Mouse (Mus musculus) liver, postnatal 0 days (tissue): ENCODE data around the gene Atp1a4.

Source experiments
- CTCF ChIP-seq: sonication (generic); IDR thresholded peaks from 2 replicates; pipeline ENCODE4 v1.5.1; 2016; ENCODE audit warnings: antibody characterized with exemption, low read depth
- EP300 ChIP-seq: IDR thresholded peaks from 2 replicates; pipeline ENCODE4 v1.6.1; 2016; ENCODE audit warnings: antibody characterized with exemption, low read depth, mild to moderate bottlenecking

DNA sequence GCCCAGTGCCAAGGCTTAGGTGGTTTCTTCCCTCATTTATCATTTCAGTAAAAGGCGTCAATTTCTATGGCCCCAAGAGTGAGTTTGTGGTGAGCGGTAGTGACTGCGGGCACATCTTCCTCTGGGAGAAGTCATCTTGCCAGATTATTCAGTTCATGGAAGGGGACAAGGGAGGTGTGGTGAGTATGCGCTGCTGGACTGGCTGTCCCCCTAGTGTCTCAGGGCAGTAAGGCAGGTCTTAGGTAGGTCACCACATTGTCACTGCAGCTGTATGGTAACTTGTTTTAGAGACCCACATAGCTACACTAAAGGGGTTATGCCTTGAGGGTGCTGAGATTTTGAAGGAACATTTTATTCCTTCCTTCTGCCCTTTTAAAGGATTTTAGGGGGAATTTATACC, 69.3 kb downstream of the Atp1a4 start:
- TF ChIP-seq CTCF: peak; percentile 66
- no peak for TF ChIP-seq EP300
